Mouse (Mus musculus): ENCODE measurements at regions not wholly inside any gene's neighbourhood (a gene's known extent, or its start where the extent isn't known, plus 50 kb on each side); places are given as distances from the start of the nearest gene placed in this dataset.

GRCm38 (mm10) chr4:84004055-84004778 is 478.9 kb downstream of the Ccdc171 start:
- TF ChIP-seq POLR2AphosphoS2 (IDR thresholded peaks at IDR 0.05; ENCODE audit: low read depth, low read length) (no peak), CTCF (conservative IDR thresholded peaks at IDR 0.05 in 1 of 2, IDR thresholded peaks at IDR 0.05 in 1 of 2; ENCODE audit: low read depth in 2 of 2, low read length in 2 of 2) (no peak), ETS1 (conservative IDR thresholded peaks at IDR 0.05; ENCODE audit: low read depth, low read length) (no peak), MXI1 (IDR thresholded peaks at IDR 0.05; ENCODE audit: low read depth, low read length) (no peak)
- no peak overlapping the region for H3K27ac ChIP-seq (ENCODE audit: insufficient read depth, low read depth)
- peaks cover 53% of the 10 kb centered on the region for H3K9me3 ChIP-seq (replicated peaks; ENCODE audit: low read length)
- H3K9ac ChIP-seq (ENCODE audit: insufficient read depth, low read depth) = no peak overlapping the region
- no peaks in the 10 kb centered on the region for H3K79me2 ChIP-seq (replicated peaks; ENCODE audit: control insufficient read depth, extremely low read depth, insufficient read depth, poor library complexity, severe bottlenecking)
- no peaks in the 10 kb centered on the region for H3K4me1 ChIP-seq (ENCODE audit: control insufficient read depth in 1 of 2, insufficient read depth in 2 of 2)
- no peak overlapping the region for H3K4me2 ChIP-seq (ENCODE audit: insufficient read depth, low read depth, poor library complexity, severe bottlenecking)
- in situ Hi-C loops (cut with MboI; ENCODE audit: low pct_ligation_motif_present, low pct_unique_long_range_greater_than_20kb, low sequenced_read_pairs) (no loop called here), dilution Hi-C loops (cut with MboI; ENCODE audit: extremely low pct_ligation_motif_present, extremely low pct_unique_long_range_greater_than_20kb, low sequenced_read_pairs) (no loop called here)
- no peak for DNase-seq (ENCODE audit: extremely low read depth)
- H3K27me3 ChIP-seq (replicated peaks) = no peaks in the 10 kb centered on the region
- no peak overlapping the region for H3K4me3 ChIP-seq (replicated peaks in 1 of 3; ENCODE audit: low read depth in 2 of 3, low read length in 2 of 3, poor library complexity in 1 of 3)
- no peaks in the 10 kb centered on the region for H3K36me3 ChIP-seq (replicated peaks in 1 of 2; ENCODE audit: control insufficient read depth in 1 of 2, insufficient read depth in 1 of 2, low read length in 1 of 2)

GRCm38 (mm10) chr4:84004786-84005382 is 479.5 kb downstream of the Ccdc171 start:
- DNase-seq (ENCODE audit: extremely low read depth) = no peak
- H3K27me3 ChIP-seq (replicated peaks) = no peaks in the 10 kb centered on the region
- TF ChIP-seq NRF1 (IDR thresholded peaks at IDR 0.05; ENCODE audit: low read depth, low read length) = no peak
- TF ChIP-seq JUN (IDR thresholded peaks at IDR 0.05; ENCODE audit: insufficient read depth, low read depth, low read length) = no peak
- TF ChIP-seq USF1 (IDR thresholded peaks at IDR 0.05; ENCODE audit: low read depth, low read length) = no peak
- TF ChIP-seq SMC3 (IDR thresholded peaks at IDR 0.05; ENCODE audit: low read depth, low read length) = no peak
- no peak for TF ChIP-seq ZKSCAN1 (IDR thresholded peaks at IDR 0.05; ENCODE audit: borderline replicate concordance, low read depth, low read length)
- TF ChIP-seq CHD1 (IDR thresholded peaks at IDR 0.05; ENCODE audit: low read depth, low read length) = no peak
- TF ChIP-seq ELF1 (IDR thresholded peaks at IDR 0.05; ENCODE audit: low read depth, low read length) = no peak
- TF ChIP-seq HCFC1 (IDR thresholded peaks at IDR 0.05; ENCODE audit: low read depth, low read length) = no peak
- TF ChIP-seq BHLHE40 (IDR thresholded peaks at IDR 0.05; ENCODE audit: low read depth, low read length) = no peak
- TF ChIP-seq ZMIZ1 (IDR thresholded peaks at IDR 0.05; ENCODE audit: low read depth, low read length) = no peak
- TF ChIP-seq MYC (IDR thresholded peaks at IDR 0.05; ENCODE audit: low read depth, low read length) = no peak
- TF ChIP-seq USF2 (conservative IDR thresholded peaks at IDR 0.05; ENCODE audit: low read depth, low read length) = no peak
- TF ChIP-seq CHD2 (IDR thresholded peaks at IDR 0.05; ENCODE audit: low read length) = no peak
- no peak for TF ChIP-seq ZNF384 (IDR thresholded peaks at IDR 0.05; ENCODE audit: low read depth, low read length)
- TF ChIP-seq TBP (conservative IDR thresholded peaks at IDR 0.05; ENCODE audit: low read depth, low read length) = no peak
- TF ChIP-seq ZC3H11A (IDR thresholded peaks at IDR 0.05; ENCODE audit: low read depth, low read length) = no peak
- TF ChIP-seq GABPA (IDR thresholded peaks at IDR 0.05; ENCODE audit: insufficient replicate concordance, low read depth, low read length) = no peak
- TF ChIP-seq POLR2AphosphoS2 (IDR thresholded peaks at IDR 0.05; ENCODE audit: low read depth, low read length) = no peak
- no peak for TF ChIP-seq UBTF (IDR thresholded peaks at IDR 0.05; ENCODE audit: low read depth, low read length)
- TF ChIP-seq JUND (conservative IDR thresholded peaks at IDR 0.05; ENCODE audit: low read depth, low read length) = no peak
- H3K4me3 ChIP-seq (replicated peaks in 1 of 3; ENCODE audit: low read depth in 2 of 3, low read length in 2 of 3, poor library complexity in 1 of 3) = no peak overlapping the region
- H3K9ac ChIP-seq (ENCODE audit: insufficient read depth, low read depth) = no peak overlapping the region
- H3K9me3 ChIP-seq (replicated peaks; ENCODE audit: low read length) = peaks cover 55% of the 10 kb centered on the region
- dilution Hi-C loops (cut with MboI; ENCODE audit: extremely low pct_ligation_motif_present, extremely low pct_unique_long_range_greater_than_20kb, low sequenced_read_pairs) = no loop called here
- no peak overlapping the region for H3K27ac ChIP-seq (ENCODE audit: insufficient read depth, low read depth)
- no peaks in the 10 kb centered on the region for H3K36me3 ChIP-seq (replicated peaks in 1 of 2; ENCODE audit: control insufficient read depth in 1 of 2, insufficient read depth in 1 of 2, low read length in 1 of 2)
- H3K4me2 ChIP-seq (ENCODE audit: insufficient read depth, low read depth, poor library complexity, severe bottlenecking) = no peak overlapping the region
- no peaks in the 10 kb centered on the region for H3K79me2 ChIP-seq (replicated peaks; ENCODE audit: control insufficient read depth, extremely low read depth, insufficient read depth, poor library complexity, severe bottlenecking)
- in situ Hi-C loops (cut with MboI; ENCODE audit: low pct_ligation_motif_present, low pct_unique_long_range_greater_than_20kb, low sequenced_read_pairs) = no loop called here
- H3K4me1 ChIP-seq (ENCODE audit: control insufficient read depth in 1 of 2, insufficient read depth in 2 of 2) = no peaks in the 10 kb centered on the region
